Mouse (Mus musculus): ENCODE results near the gene Adgrl3. TPM values are rescaled to one million over a fixed set of nuclear protein-coding genes. Genes with fewer than 3 reads are reported as not detected.

The Adgrl3 gene
- polyA plus RNA-seq, 1 experiment from 2014 or later: 8.5 TPM

GRCm38 (mm10) chr5:81674975-81675371, 655.0 kb downstream of the Adgrl3 start:
- 63% methylated on average over 1 of the region's 1 CpGs for WGBS
- H3K9ac ChIP-seq (ENCODE audit: low read length): no peak overlapping the region
- no peak overlapping the region for H3K4me3 ChIP-seq (ENCODE audit: control insufficient read depth in 1 of 2, insufficient read depth in 1 of 2, low read depth in 1 of 2, low read length in 2 of 2)
- H3K4me2 ChIP-seq (ENCODE audit: low read length): no peak overlapping the region
- ATAC-seq (ENCODE audit: insufficient number of reproducible peaks, insufficient read depth, low FRiP score, low read depth): no peak
- no peak overlapping the region for H3K27ac ChIP-seq (replicated peaks in 1 of 2; ENCODE audit: control insufficient read depth in 1 of 2, insufficient read depth in 1 of 2, low read depth in 2 of 2, low read length in 2 of 2)
- H3K36me3 ChIP-seq (ENCODE audit: control insufficient read depth, insufficient read depth, low read length): no peaks in the 10 kb centered on the region
- H3K4me1 ChIP-seq (ENCODE audit: control insufficient read depth in 2 of 2, insufficient read depth in 2 of 2, low read length in 2 of 2): no peaks in the 10 kb centered on the region
- no peaks in the 10 kb centered on the region for H3K27me3 ChIP-seq (ENCODE audit: control insufficient read depth, insufficient read depth, low read length)
- no peaks in the 10 kb centered on the region for H3K9me3 ChIP-seq (ENCODE audit: control insufficient read depth, low read length)

- Histone ChIP-seq H3K27ac (replicated peaks in 1 of 2; ENCODE audit: control insufficient read depth in 1 of 2, insufficient read depth in 1 of 2, low read depth in 2 of 2, low read length in 2 of 2) (no peak overlapping the region), H3K27me3 (ENCODE audit: control insufficient read depth, insufficient read depth, low read length) (no peaks in the 10 kb centered on the region), H3K4me3 (ENCODE audit: control insufficient read depth in 1 of 2, insufficient read depth in 1 of 2, low read depth in 1 of 2, low read length in 2 of 2) (no peak overlapping the region), H3K9ac (ENCODE audit: low read length) (no peak overlapping the region), H3K9me3 (ENCODE audit: control insufficient read depth, low read length) (no peaks in the 10 kb centered on the region), H3K4me1 (ENCODE audit: control insufficient read depth in 2 of 2, insufficient read depth in 2 of 2, low read length in 2 of 2) (no peaks in the 10 kb centered on the region), H3K4me2 (ENCODE audit: low read length) (no peak overlapping the region), H3K36me3 (ENCODE audit: control insufficient read depth, insufficient read depth, low read length) (no peaks in the 10 kb centered on the region)
- ATAC-seq (ENCODE audit: insufficient number of reproducible peaks, insufficient read depth, low FRiP score, low read depth): no peak
- WGBS: 90% methylated on average over 1 of the region's 1 CpGs
Measured at GRCm38 (mm10) chr5:81676896-81677295, 657.0 kb downstream of the Adgrl3 start.

GRCm38 (mm10) chr5:81686206-81686605, 666.3 kb downstream of the Adgrl3 start:
- H3K9me3 ChIP-seq (ENCODE audit: control insufficient read depth, low read length): no peaks in the 10 kb centered on the region
- ATAC-seq (ENCODE audit: insufficient number of reproducible peaks, insufficient read depth, low FRiP score, low read depth): no peak
- H3K36me3 ChIP-seq (ENCODE audit: control insufficient read depth, insufficient read depth, low read length): no peaks in the 10 kb centered on the region
- no peak overlapping the region for H3K4me3 ChIP-seq (ENCODE audit: control insufficient read depth in 1 of 2, insufficient read depth in 1 of 2, low read depth in 1 of 2, low read length in 2 of 2)
- H3K9ac ChIP-seq (ENCODE audit: low read length): no peak overlapping the region
- 85% methylated on average over 3 of the region's 3 CpGs for WGBS
- H3K27me3 ChIP-seq (ENCODE audit: control insufficient read depth, insufficient read depth, low read length): no peaks in the 10 kb centered on the region
- H3K4me1 ChIP-seq (ENCODE audit: control insufficient read depth in 2 of 2, insufficient read depth in 2 of 2, low read length in 2 of 2): no peaks in the 10 kb centered on the region
- no peak overlapping the region for H3K27ac ChIP-seq (replicated peaks in 1 of 2; ENCODE audit: control insufficient read depth in 1 of 2, insufficient read depth in 1 of 2, low read depth in 2 of 2, low read length in 2 of 2)
- H3K4me2 ChIP-seq (ENCODE audit: low read length): no peak overlapping the region

- WGBS: 78% methylated on average over 4 of the region's 4 CpGs
- Histone ChIP-seq H3K9me3 (ENCODE audit: control insufficient read depth, low read length) (no peaks in the 10 kb centered on the region), H3K9ac (ENCODE audit: low read length) (no peak overlapping the region), H3K4me2 (ENCODE audit: low read length) (no peak overlapping the region), H3K27ac (replicated peaks in 1 of 2; ENCODE audit: control insufficient read depth in 1 of 2, insufficient read depth in 1 of 2, low read depth in 2 of 2, low read length in 2 of 2) (no peak overlapping the region), H3K36me3 (ENCODE audit: control insufficient read depth, insufficient read depth, low read length) (no peaks in the 10 kb centered on the region), H3K4me1 (ENCODE audit: control insufficient read depth in 2 of 2, insufficient read depth in 2 of 2, low read length in 2 of 2) (no peaks in the 10 kb centered on the region), H3K4me3 (ENCODE audit: control insufficient read depth in 1 of 2, insufficient read depth in 1 of 2, low read depth in 1 of 2, low read length in 2 of 2) (no peak overlapping the region), H3K27me3 (ENCODE audit: control insufficient read depth, insufficient read depth, low read length) (no peaks in the 10 kb centered on the region)
- no peak for ATAC-seq (ENCODE audit: insufficient number of reproducible peaks, insufficient read depth, low FRiP score, low read depth)
Measured at GRCm38 (mm10) chr5:81686845-81687244, 666.9 kb downstream of the Adgrl3 start.

- 70% methylated on average over 3 of the region's 3 CpGs for WGBS
- Histone ChIP-seq H3K27me3 (ENCODE audit: control insufficient read depth, insufficient read depth, low read length) (no peaks in the 10 kb centered on the region), H3K4me2 (ENCODE audit: low read length) (no peak overlapping the region), H3K9me3 (ENCODE audit: control insufficient read depth, low read length) (no peaks in the 10 kb centered on the region), H3K4me3 (ENCODE audit: control insufficient read depth in 1 of 2, insufficient read depth in 1 of 2, low read depth in 1 of 2, low read length in 2 of 2) (no peak overlapping the region), H3K27ac (replicated peaks in 1 of 2; ENCODE audit: control insufficient read depth in 1 of 2, insufficient read depth in 1 of 2, low read depth in 2 of 2, low read length in 2 of 2) (no peak overlapping the region), H3K9ac (ENCODE audit: low read length) (no peak overlapping the region), H3K36me3 (ENCODE audit: control insufficient read depth, insufficient read depth, low read length) (no peaks in the 10 kb centered on the region), H3K4me1 (ENCODE audit: control insufficient read depth in 2 of 2, insufficient read depth in 2 of 2, low read length in 2 of 2) (no peaks in the 10 kb centered on the region)
- no peak for ATAC-seq (ENCODE audit: insufficient number of reproducible peaks, insufficient read depth, low FRiP score, low read depth)
Measured at GRCm38 (mm10) chr5:81729620-81730019, 709.7 kb downstream of the Adgrl3 start.

- no peaks in the 10 kb centered on the region for H3K27me3 ChIP-seq (ENCODE audit: control insufficient read depth, insufficient read depth, low read length)
- no peaks in the 10 kb centered on the region for H3K36me3 ChIP-seq (ENCODE audit: control insufficient read depth, insufficient read depth, low read length)
- H3K4me1 ChIP-seq (ENCODE audit: control insufficient read depth in 2 of 2, insufficient read depth in 2 of 2, low read length in 2 of 2): no peaks in the 10 kb centered on the region
- H3K9ac ChIP-seq (ENCODE audit: low read length): no peak overlapping the region
- no peak for ATAC-seq (ENCODE audit: insufficient number of reproducible peaks, insufficient read depth, low FRiP score, low read depth)
- no peak overlapping the region for H3K27ac ChIP-seq (replicated peaks in 1 of 2; ENCODE audit: control insufficient read depth in 1 of 2, insufficient read depth in 1 of 2, low read depth in 2 of 2, low read length in 2 of 2)
- H3K4me3 ChIP-seq (ENCODE audit: control insufficient read depth in 1 of 2, insufficient read depth in 1 of 2, low read depth in 1 of 2, low read length in 2 of 2): no peak overlapping the region
- WGBS: 72% methylated on average over 3 of the region's 3 CpGs
- H3K9me3 ChIP-seq (ENCODE audit: control insufficient read depth, low read length): no peaks in the 10 kb centered on the region
- H3K4me2 ChIP-seq (ENCODE audit: low read length): no peak overlapping the region
Measured at GRCm38 (mm10) chr5:81736008-81736407, 716.1 kb downstream of the Adgrl3 start.

- no peaks in the 10 kb centered on the region for H3K4me1 ChIP-seq (ENCODE audit: control insufficient read depth in 2 of 2, insufficient read depth in 2 of 2, low read length in 2 of 2)
- H3K9ac ChIP-seq (ENCODE audit: low read length): no peak overlapping the region
- H3K36me3 ChIP-seq (ENCODE audit: control insufficient read depth, insufficient read depth, low read length): no peaks in the 10 kb centered on the region
- no peak overlapping the region for H3K4me3 ChIP-seq (ENCODE audit: control insufficient read depth in 1 of 2, insufficient read depth in 1 of 2, low read depth in 1 of 2, low read length in 2 of 2)
- H3K4me2 ChIP-seq (ENCODE audit: low read length): no peak overlapping the region
- ATAC-seq (ENCODE audit: insufficient number of reproducible peaks, insufficient read depth, low FRiP score, low read depth): no peak
- H3K27ac ChIP-seq (replicated peaks in 1 of 2; ENCODE audit: control insufficient read depth in 1 of 2, insufficient read depth in 1 of 2, low read depth in 2 of 2, low read length in 2 of 2): no peak overlapping the region
- H3K9me3 ChIP-seq (ENCODE audit: control insufficient read depth, low read length): no peaks in the 10 kb centered on the region
- WGBS: 74% methylated on average over 3 of the region's 3 CpGs
- no peaks in the 10 kb centered on the region for H3K27me3 ChIP-seq (ENCODE audit: control insufficient read depth, insufficient read depth, low read length)
Measured at GRCm38 (mm10) chr5:81738286-81739032, 718.5 kb downstream of the Adgrl3 start.

GRCm38 (mm10) chr5:81752426-81752825, 732.5 kb downstream of the Adgrl3 start:
- 91% methylated on average over 3 of the region's 3 CpGs for WGBS
- Histone ChIP-seq H3K4me2 (ENCODE audit: low read length) (no peak overlapping the region), H3K9me3 (ENCODE audit: control insufficient read depth, low read length) (no peaks in the 10 kb centered on the region), H3K9ac (ENCODE audit: low read length) (no peak overlapping the region), H3K4me3 (ENCODE audit: control insufficient read depth in 1 of 2, insufficient read depth in 1 of 2, low read depth in 1 of 2, low read length in 2 of 2) (no peak overlapping the region), H3K4me1 (ENCODE audit: control insufficient read depth in 2 of 2, insufficient read depth in 2 of 2, low read length in 2 of 2) (no peaks in the 10 kb centered on the region), H3K27ac (replicated peaks in 1 of 2; ENCODE audit: control insufficient read depth in 1 of 2, insufficient read depth in 1 of 2, low read depth in 2 of 2, low read length in 2 of 2) (no peak overlapping the region), H3K27me3 (ENCODE audit: control insufficient read depth, insufficient read depth, low read length) (no peaks in the 10 kb centered on the region), H3K36me3 (ENCODE audit: control insufficient read depth, insufficient read depth, low read length) (no peaks in the 10 kb centered on the region)
- no peak for ATAC-seq (ENCODE audit: insufficient number of reproducible peaks, insufficient read depth, low FRiP score, low read depth)
